In genomic region chr8:121877212-121877611, GRCm38 (mm10) we compare ENCODE assay signal across 23 mouse cellular contexts. TPM values are rescaled to one million over a fixed set of nuclear protein-coding genes. Genes with fewer than 3 reads are reported as not detected.
DNase-seq lines count a peak whose midpoint lies in the region; ATAC-seq and TF ChIP-seq lines count a peak whose summit lies in the region.
"Had no signal": no experiment of that assay in that cellular context is flagged by ENCODE, and none has a peak within 500 bp of the region (broad histone marks: within the 10 kb centered on the region; RNA-seq: fewer than 3 reads in every experiment).

No protein-coding gene starts in this region.

- no peaks in the 10 kb centered on the region for H3K9me3 ChIP-seq in liver, postnatal 0 days (ENCODE audit: low read length)
- no peaks in the 10 kb centered on the region for H3K9me3 ChIP-seq in liver, embryonic 11.5 days (ENCODE audit: control insufficient read depth, low read length)
- H3K9me3 ChIP-seq: embryonic facial prominence, embryonic 15.5 days; megakaryocyte, embryonic 14.5 days; midbrain, embryonic 13.5 days had no signal

- H3K9ac ChIP-seq in liver, postnatal 0 days (replicated peaks) = no peak overlapping the region
- H3K9ac ChIP-seq in liver, embryonic 11.5 days (ENCODE audit: low read depth, low read length) = no peak overlapping the region
- H3K9ac ChIP-seq: embryonic facial prominence, embryonic 15.5 days; midbrain, embryonic 13.5 days had no signal

- TF ChIP-seq EP300 in liver, postnatal 0 days (IDR thresholded peaks at IDR 0.05; ENCODE audit: low read depth) = no peak

- no peak for ATAC-seq in liver, postnatal 0 days
- no peak for ATAC-seq in liver, embryonic 11.5 days (replicated peaks; ENCODE audit: low FRiP score)
- peak; percentile 94 for ATAC-seq in granulocyte monocyte progenitor cell, adult 5-6 weeks (replicated peaks; ENCODE audit: poor library complexity, severe bottlenecking)
- ATAC-seq: forebrain, embryonic 16.5 days; hindbrain, postnatal 0 days; intestine, embryonic 16.5 days; midbrain, embryonic 13.5 days had no signal

- TF ChIP-seq CTCF in liver, postnatal 0 days (IDR thresholded peaks at IDR 0.05; ENCODE audit: low read depth) = no peak

- H3K4me1 ChIP-seq in liver, postnatal 0 days (ENCODE audit: insufficient read depth) = peaks cover 14% of the 10 kb centered on the region
- peaks cover 13% of the 10 kb centered on the region for H3K4me1 ChIP-seq in liver, embryonic 11.5 days (replicated peaks; ENCODE audit: control insufficient read depth, insufficient read depth, low read length)

- no peak overlapping the region for H3ac ChIP-seq in myocyte (ENCODE audit: control insufficient read depth, insufficient read length)

- H3K27ac ChIP-seq in liver, postnatal 0 days (ENCODE audit: low read depth) = no peak overlapping the region
- H3K27ac ChIP-seq in liver, embryonic 11.5 days (ENCODE audit: low read depth, low read length) = no peak overlapping the region
- H3K27ac ChIP-seq: embryonic facial prominence, embryonic 15.5 days; hindbrain, postnatal 0 days; midbrain, embryonic 13.5 days had no signal

- H3K27me3 ChIP-seq in liver, postnatal 0 days (ENCODE audit: insufficient read depth, low read length) = 0 out of 2 replicates have a peak, but pooled peaks cover 4% of the 10 kb centered on the region
- no peaks in the 10 kb centered on the region for H3K27me3 ChIP-seq in liver, embryonic 11.5 days (replicated peaks; ENCODE audit: control insufficient read depth, insufficient read depth, low read length)
- H3K27me3 ChIP-seq in myocyte (ENCODE audit: control insufficient read depth, insufficient read depth, insufficient read length) = no peaks in the 10 kb centered on the region
- H3K27me3 ChIP-seq: embryonic facial prominence, embryonic 15.5 days; midbrain, embryonic 13.5 days had no signal

- WGBS in liver, postnatal 0 days (ENCODE audit: insufficient replicate concordance) = 16% methylated on average over 5 of the region's 5 CpGs
- 41% methylated on average over 5 of the region's 5 CpGs for WGBS in liver, embryonic 11.5 days

- H3K36me3 ChIP-seq in liver, postnatal 0 days (replicated peaks; ENCODE audit: insufficient read depth, low read length) = peaks cover 10% of the 10 kb centered on the region; the same call in 1 of the 2 replicates
- peaks cover 10% of the 10 kb centered on the region for H3K36me3 ChIP-seq in liver, embryonic 11.5 days (ENCODE audit: control insufficient read depth, insufficient read depth, low read length)
- H3K36me3 ChIP-seq in myocyte (ENCODE audit: control insufficient read depth, insufficient read depth) = peaks cover 8% of the 10 kb centered on the region

- no peaks in the 10 kb centered on the region for H3K79me2 ChIP-seq in myocyte (ENCODE audit: control insufficient read depth, insufficient read depth)

- H3K4me2 ChIP-seq in liver, postnatal 0 days (ENCODE audit: low read depth, low read length) = peak overlapping the region; percentile 24; the same call in 1 of the 2 replicates
- no peak overlapping the region for H3K4me2 ChIP-seq in liver, embryonic 11.5 days
- no peak overlapping the region for H3K4me2 ChIP-seq in myocyte (ENCODE audit: low read depth)
- H3K4me2 ChIP-seq: embryonic facial prominence, embryonic 15.5 days; heart, embryonic 11.5 days; midbrain, embryonic 13.5 days had no signal

- peak; percentile 37 for TF ChIP-seq POLR2A in myocyte (IDR thresholded peaks at IDR 0.05; ENCODE audit: insufficient read length, low read depth)

- H3K4me3 ChIP-seq in liver, postnatal 0 days (ENCODE audit: low read depth, low read length) = no peak overlapping the region
- H3K4me3 ChIP-seq in liver, embryonic 11.5 days (ENCODE audit: low read depth, low read length) = no peak overlapping the region
- no peak overlapping the region for H3K4me3 ChIP-seq in myocyte
- H3K4me3 ChIP-seq: embryonic facial prominence, embryonic 15.5 days; megakaryocyte, embryonic 14.5 days; midbrain, embryonic 13.5 days had no signal

- no peak for DNase-seq in liver, postnatal 0 days
- DNase-seq in liver, embryonic 11.5 days (ENCODE audit: low spot score) = no peak
- DNase-seq in lung, postnatal 36 days = peak; percentile 60
- no peak for DNase-seq in right cerebral cortex, postnatal 14 days
- DNase-seq in cerebellum, adult 8-10 months = no peak
- no peak for DNase-seq in heart, postnatal 4 days
- DNase-seq: adrenal gland, postnatal 10 days; cerebellum, adult 18-20 months; cerebellum, postnatal 25 days; gastrocnemius, postnatal 10 days; heart, adult 11 months; kidney, adult 9 months; kidney, postnatal 14 days; thymus, postnatal 25 days had no signal

TF ChIP-seq in myocyte, 11 proteins besides CTCF, POLR2A, EP300 and RAD21:
- TF ChIP-seq USF1 (IDR thresholded peaks at IDR 0.05; ENCODE audit: low read depth) (no peak), TCF3 (IDR thresholded peaks at IDR 0.05; ENCODE audit: insufficient read length, low read depth) (no peak), TCF12 (IDR thresholded peaks at IDR 0.05; ENCODE audit: insufficient read depth, poor library complexity, severe bottlenecking) (no peak), REST (IDR thresholded peaks at IDR 0.05; ENCODE audit: insufficient read depth, insufficient read length) (no peak), POLR2AphosphoS2 (IDR thresholded peaks at IDR 0.05; ENCODE audit: insufficient read length, low read depth) (peak; percentile 89), MYOG (IDR thresholded peaks at IDR 0.05; ENCODE audit: control insufficient read depth in 1 of 3, insufficient read depth in 1 of 3, insufficient read length in 2 of 3, low read depth in 2 of 3) (no peak), SRF (IDR thresholded peaks at IDR 0.05; ENCODE audit: control insufficient read depth, insufficient read length, low read depth) (no peak)

RNA-seq across cellular contexts. Expression of gene Slc7a5, which starts 30.3 kb away (rescaled TPM):
- polyA plus RNA-seq in liver, postnatal 0 days (2015; fragmentation: Nextera tagmentation; extraction: Ambion mirVana) = 10.5 and 10.8 TPM in 2 replicates
- polyA plus RNA-seq in liver, embryonic 11.5 days (2014; fragmentation: Nextera tagmentation; extraction: Ambion mirVana) = 58.2 and 61.5 TPM in 2 replicates
- 63.5 and 63.6 TPM in 2 replicates for total RNA-seq in granulocyte monocyte progenitor cell, adult 5-6 weeks (2014; fragmentation: Nextera tagmentation)
- 22.8 and 29.4 TPM in 2 replicates for total RNA-seq in granulocyte monocyte progenitor cell, adult 5-6 weeks (2017)
- 612 TPM for polyA plus RNA-seq in myocyte (2012; fragmentation: generic; extraction: Trizol)
- total RNA-seq in heart, postnatal 4 days (2021) = 10 to 100 TPM; 21.5 to 24.5 TPM

RNA-seq across cellular contexts. Expression of gene Klhdc4, which starts 47.8 kb away (rescaled TPM):
- 8.2 and 8.7 TPM in 2 replicates for polyA plus RNA-seq in liver, postnatal 0 days (2015; fragmentation: Nextera tagmentation; extraction: Ambion mirVana)
- polyA plus RNA-seq in liver, embryonic 11.5 days (2014; fragmentation: Nextera tagmentation; extraction: Ambion mirVana) = 52.8 and 54.0 TPM in 2 replicates
- 41.4 and 44.4 TPM in 2 replicates for total RNA-seq in granulocyte monocyte progenitor cell, adult 5-6 weeks (2014; fragmentation: Nextera tagmentation)
- 29.6 and 35.0 TPM in 2 replicates for total RNA-seq in granulocyte monocyte progenitor cell, adult 5-6 weeks (2017)
- polyA plus RNA-seq in myocyte (2012; fragmentation: generic; extraction: Trizol) = 31.4 TPM
- total RNA-seq in heart, postnatal 4 days (2021) = 10 to 100 TPM; 17.8 to 21.9 TPM
